Mouse (Mus musculus) left cerebral cortex, adult 8-10 months (tissue): Measurements from ENCODE around the gene Pum2. TPM values are rescaled to one million over a fixed set of nuclear protein-coding genes. Genes with fewer than 3 reads are reported as not detected.
"Not testable (repeated sequence)": the region's sequence is repeated elsewhere in the genome, so short reads cannot be mapped to it uniquely, and the experiment has no call there.

Experiments used
- DNase-seq, 2 experiments: peaks; one replicate each; pipeline ENCODE4 v3.0.0; 2022; ENCODE audit warnings: low spot score in 2 of 2
- total RNA-seq, 4 experiments: library from RNA; stranded (reverse); gene quantifications; 2 replicates each; pipeline ENCODE4 v1.2.4; 2022

Pum2 gene
- total RNA-seq: 100 to 1,000 TPM; 173 to 210 (median 192) TPM

GRCm38 (mm10) chr12:8673974-8674306, at the start of gene Pum2:
TSS of gene Pum2 (plus strand) at chr12:8674134.
- DNase-seq: peak; percentile 85 to 91

GRCm38 (mm10) chr12:8629537-8629936, 44.4 kb upstream of the Pum2 start:
- DNase-seq: no peak

DNA sequence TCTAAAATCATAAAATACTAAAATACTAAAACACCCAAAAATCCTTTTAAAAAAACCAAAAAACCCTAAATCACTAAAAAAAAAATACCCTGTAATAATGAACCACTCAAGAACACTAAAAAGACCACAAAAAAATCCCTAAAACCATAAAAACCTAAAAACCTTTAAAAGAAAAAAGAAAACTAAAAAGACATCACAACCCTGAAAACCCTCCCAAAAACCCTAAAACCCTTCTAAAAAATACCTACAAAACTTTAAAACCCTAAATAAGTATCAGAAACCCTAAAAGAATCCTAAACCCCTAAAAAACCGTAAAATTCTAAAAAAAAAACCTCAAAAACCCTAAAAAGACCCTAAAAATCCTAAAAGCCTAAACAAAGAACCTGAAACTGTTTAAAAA, 42.2 kb upstream of the Pum2 start:
- DNase-seq: no peak

DNA sequence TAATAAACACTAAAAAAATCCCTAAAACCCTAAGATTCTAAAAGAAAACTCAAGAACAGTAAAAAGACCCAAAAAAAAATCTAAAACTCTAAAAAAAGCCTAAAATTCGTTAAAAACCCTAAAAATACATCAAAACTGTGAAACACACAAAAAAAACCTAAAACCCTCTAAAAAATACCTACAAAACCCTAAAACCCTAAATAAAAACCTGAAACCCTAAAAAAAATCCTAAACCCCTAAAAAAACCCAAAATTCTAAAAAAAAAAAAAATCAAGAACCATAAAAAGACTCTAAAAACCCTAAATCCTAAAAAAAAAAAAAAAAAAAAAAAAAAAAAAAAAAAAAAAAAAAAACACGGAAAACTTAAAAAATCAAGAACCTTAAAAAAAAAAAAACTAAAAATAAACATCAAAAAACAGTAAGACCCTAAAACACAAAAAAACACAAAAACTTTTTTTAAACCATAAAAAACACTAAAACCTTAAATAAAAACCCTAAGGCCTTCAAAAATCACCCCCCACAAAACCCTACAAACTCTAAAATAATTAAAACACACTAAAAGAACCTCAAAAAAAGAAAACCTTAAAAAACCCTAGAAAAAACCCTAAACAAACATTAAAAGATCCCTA, 41.1 kb upstream of the Pum2 start:
- no peak for DNase-seq

GRCm38 (mm10) chr12:8634306-8634705, 39.6 kb upstream of the Pum2 start:
- DNase-seq: no peak

GRCm38 (mm10) chr12:8635546-8635945, 38.4 kb upstream of the Pum2 start:
- DNase-seq: no peak

GRCm38 (mm10) chr12:8636945-8637344, 37.0 kb upstream of the Pum2 start:
- no peak for DNase-seq

- DNase-seq: peak; percentile 34 to 78
Observed at GRCm38 (mm10) chr12:8638411-8639087, 35.4 kb upstream of the Pum2 start.

DNA sequence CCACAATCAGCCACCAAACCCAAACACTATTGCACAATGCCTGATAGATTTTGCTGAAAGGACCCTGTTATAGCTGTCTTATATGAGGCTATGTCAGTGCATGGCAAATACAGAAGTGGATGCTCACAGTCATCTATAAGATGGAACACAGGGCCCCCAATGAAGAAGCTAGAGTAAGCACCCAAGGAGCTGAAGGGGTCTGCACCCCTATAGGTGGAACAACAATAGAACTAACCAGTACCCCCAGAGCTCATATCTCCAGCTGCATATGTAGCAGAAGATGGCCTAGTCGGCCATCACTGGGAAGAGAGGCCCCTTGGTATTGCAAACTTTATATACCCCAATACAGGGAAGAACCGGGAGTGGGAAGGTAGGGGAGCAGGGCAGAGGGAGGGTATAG, 33.7 kb upstream of the Pum2 start:
- DNase-seq: not testable (repeated sequence)

GRCm38 (mm10) chr12:8640711-8641424, 33.1 kb upstream of the Pum2 start:
- peak; percentile 97 to 100 for DNase-seq

DNA sequence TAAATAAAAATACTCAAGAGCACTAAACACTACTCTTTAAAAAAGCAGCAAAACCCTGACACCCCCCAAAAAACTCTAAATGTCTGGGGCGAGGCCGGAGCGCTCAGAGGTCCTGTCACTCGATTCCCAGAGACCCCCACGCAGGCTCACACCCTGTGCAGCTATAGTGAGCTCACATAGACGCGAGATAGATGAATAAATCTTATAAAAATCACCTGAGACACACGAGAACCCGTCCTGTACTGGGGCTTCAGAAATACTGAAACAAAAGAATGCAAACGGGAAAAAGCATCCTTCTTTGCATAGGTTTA, 32.6 kb upstream of the Pum2 start:
- no peak for DNase-seq

DNA sequence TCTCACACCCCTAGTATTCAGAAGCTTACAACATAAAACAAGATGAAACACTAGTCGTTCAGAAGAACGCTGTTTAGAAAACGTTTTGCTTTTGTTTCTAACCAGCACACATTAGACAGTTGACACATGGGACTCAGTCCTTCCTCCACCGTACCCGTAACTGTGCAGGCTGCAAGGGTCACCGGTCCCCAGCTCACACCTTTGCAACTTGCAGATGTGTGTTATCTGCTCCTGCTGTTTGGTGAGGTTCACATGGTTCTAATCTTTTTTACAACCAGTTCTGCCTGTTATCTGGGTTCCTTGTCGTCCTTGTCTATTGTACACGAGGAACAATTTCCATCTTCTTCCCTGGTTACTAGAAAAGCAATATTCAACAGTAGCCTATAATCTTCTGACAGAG, 25.7 kb upstream of the Pum2 start:
- DNase-seq: not testable (repeated sequence)

- DNase-seq: not testable (repeated sequence)
Observed at GRCm38 (mm10) chr12:8650027-8650426, 23.9 kb upstream of the Pum2 start.

- no peak for DNase-seq
Observed at GRCm38 (mm10) chr12:8656596-8656995, 17.3 kb upstream of the Pum2 start.

DNA sequence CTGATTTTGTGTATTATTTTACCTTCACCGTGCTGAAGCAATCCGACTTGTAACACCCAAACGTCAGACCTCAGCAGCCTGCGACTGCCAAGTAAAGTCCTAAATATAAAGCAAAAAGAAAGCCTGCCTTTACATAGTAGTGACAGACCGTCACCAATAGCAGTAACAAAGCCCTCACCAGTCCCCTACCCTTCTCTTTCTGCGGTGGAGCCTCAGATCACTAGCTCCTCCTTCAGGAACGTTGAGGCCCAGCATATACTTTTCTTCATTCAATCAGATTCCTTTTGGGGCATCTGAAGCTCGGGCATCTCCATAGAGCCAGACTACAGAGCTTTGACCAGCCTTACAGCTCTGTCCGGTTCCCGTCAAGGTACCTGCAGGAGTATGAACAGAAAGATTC, 16.8 kb upstream of the Pum2 start:
- no peak for DNase-seq

DNA sequence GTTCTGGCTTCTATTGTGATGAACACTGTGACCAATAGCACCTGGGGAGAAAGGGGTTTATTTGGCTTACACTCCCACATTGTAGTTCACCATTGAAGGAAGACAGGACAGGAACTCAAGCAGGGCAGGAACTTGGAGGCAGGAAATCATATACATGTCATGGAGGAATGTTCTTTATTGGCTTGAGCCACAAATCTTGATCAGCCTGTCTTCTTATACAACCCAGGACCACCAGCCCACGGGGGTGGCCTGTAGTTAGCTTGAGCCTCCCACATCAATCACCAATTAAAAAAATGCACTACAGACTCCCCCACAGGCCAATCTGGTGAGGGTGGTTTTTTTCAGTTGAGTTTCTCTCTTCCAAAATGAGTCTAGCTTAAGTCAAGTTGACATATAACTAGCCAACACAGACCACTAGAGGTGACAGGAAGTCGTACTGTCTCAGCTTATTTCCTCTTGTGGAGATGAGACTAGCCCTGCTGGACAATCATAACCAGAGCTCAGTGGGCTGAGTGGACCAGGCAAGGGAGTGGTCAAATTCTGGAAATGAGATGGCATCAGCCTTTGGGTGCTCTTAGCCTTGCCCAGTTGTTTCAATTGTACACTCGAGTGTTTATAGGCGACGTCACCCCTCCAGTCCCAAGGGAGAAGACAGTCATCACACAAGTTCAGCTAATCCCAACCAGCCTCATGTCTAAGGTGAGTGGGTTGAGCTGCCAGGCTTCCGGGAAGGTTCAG, 16.1 kb upstream of the Pum2 start:
- no peak for DNase-seq

DNA sequence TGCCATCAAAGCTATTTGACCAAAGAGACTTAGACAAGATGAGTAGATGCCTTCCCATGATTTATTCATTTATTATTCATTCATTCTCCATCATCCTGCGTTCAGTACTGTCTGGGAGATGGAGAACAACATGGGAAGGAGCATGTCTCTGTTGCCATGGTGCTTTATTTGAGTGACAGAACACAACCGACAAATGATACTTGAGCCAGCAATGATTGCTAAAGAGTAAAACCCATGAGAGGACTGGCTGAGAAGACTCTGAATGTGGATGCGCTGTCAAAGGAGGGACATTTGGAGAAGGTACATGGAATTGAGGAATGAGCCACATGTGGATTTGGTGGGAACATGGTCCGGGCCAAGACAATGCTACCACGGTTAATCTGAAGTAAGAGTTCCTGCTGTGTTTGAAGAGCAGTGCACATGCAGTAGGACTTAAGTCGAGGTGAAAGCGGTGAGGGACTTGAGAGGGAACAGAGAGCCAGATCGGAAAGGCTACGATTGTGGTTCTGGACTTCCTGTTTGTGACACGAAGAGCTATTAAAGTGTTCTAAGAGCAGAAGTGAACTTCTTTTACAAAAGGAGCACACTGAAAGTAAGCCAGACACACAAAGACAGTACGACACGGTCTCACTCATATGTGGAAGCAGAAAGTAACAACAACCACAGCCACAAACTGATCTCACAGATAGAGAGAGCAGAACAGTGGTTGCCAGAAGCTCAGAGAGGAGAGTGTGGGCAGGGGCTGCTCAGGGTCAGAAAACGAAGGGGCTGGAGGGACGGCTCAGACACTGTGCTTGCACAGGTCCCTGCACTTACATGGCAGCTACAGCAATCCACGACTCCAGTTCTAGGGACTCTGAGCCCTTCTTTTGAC, 14.3 kb upstream of the Pum2 start:
- no peak for DNase-seq

DNA sequence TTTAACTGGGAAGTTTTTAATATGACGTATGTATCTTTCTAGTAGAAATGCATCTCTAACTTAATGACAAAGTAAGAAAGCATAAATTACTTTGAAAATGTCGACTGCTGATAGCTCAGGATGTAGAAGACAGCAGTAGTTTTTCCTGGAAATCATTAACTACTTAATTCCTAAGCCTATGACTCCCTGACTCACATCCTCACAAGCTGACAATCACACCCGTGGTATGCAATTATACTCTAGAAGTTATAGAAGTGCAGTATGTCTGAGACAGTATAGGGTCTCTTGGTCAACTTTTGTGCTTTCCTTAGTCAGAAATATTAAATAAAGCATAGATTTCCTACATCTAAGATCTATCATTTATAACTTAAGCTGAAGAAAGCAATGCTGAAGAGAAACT, 12.2 kb upstream of the Pum2 start:
- DNase-seq: no peak

- DNase-seq: no peak
Observed at GRCm38 (mm10) chr12:8662175-8662574, 11.8 kb upstream of the Pum2 start.

DNA sequence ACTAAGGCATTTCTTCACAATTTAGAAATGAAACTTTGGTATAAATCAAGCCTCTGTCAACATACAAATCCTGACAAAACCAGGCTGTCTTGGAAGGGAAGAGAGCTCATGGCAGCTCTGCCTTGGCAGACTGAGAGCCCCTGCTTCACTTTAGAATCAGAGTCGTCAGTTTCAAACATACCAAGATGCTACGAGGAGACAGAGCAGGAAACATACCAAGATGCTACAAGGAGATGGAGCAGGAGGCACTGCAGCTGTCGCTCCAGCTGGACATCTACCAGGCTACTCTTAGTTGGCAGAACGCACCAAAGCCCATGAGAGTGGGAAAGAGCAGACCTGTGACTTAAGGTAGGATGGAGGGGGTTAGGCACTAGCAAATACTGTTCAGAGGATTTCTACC, 11.2 kb upstream of the Pum2 start:
- DNase-seq: no peak
